Mouse (Mus musculus): ENCODE results near the gene Stox2. TPM values are rescaled to one million over a fixed set of nuclear protein-coding genes. Genes with fewer than 3 reads are reported as not detected.

Gene Stox2
- polyA plus RNA-seq, 1 experiment from 2014 or later: 11.7 TPM

GRCm38 (mm10) chr8:47268062-47268822, 177.9 kb downstream of the Stox2 start:
- no peak for TF ChIP-seq CTCF (IDR thresholded peaks at IDR 0.05; ENCODE audit: low read depth)
- no peak overlapping the region for H3K9ac ChIP-seq
- H3K27ac ChIP-seq (ENCODE audit: low read depth): no peak overlapping the region
- no peaks in the 10 kb centered on the region for H3K9me3 ChIP-seq (ENCODE audit: low read depth, low read length)
- H3K4me2 ChIP-seq: no peak overlapping the region
- ATAC-seq (ENCODE audit: insufficient read depth): no peak
- peak; percentile 21 for DNase-seq
- no peak overlapping the region for H3K4me3 ChIP-seq (ENCODE audit: low read depth, low read length)
- H3K27me3 ChIP-seq (ENCODE audit: insufficient read depth, low read length): no peaks in the 10 kb centered on the region
- no peaks in the 10 kb centered on the region for H3K4me1 ChIP-seq (ENCODE audit: insufficient read depth)
- WGBS: 73% methylated on average over 21 of the region's 21 CpGs
- H3K36me3 ChIP-seq (ENCODE audit: insufficient read depth): no peaks in the 10 kb centered on the region

DNA sequence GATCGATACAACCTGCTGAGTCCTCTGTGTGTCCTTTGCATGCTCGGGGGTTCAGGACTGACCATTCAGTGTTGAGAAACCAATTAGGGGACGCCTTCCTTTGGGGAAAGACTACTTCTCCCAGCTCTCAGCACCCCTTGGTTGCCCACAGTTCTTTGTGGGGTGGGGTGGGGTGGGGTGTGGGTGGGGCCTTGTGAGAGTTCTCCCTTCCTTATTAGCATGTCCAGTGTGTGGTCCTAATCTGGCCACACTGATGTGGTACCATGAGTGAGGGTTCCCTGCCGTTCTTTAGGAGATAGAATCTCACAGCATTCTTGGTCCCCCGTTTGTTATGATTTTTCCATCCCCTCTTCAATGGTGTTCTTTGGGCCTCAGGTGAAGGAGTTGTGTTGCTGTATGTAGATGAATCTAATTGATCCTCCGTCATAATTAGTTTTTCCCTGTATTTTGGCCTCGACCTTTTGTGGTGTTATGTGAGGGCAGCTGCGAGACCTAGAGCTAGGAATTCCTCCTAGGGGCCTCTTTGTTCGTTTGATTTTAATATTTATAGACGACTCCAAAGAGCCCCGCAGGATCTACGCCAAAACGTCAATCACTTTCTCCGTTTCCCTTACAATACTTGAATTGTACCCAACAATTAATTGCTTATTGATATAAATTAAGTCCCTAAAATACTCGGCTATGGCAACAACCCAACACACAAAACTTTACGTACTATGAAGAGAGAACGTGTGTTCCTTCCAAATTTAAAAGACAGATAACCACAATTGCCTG, 182.9 kb downstream of the Stox2 start:
- Histone ChIP-seq H3K27me3 (ENCODE audit: insufficient read depth, low read length) (no peaks in the 10 kb centered on the region), H3K4me1 (ENCODE audit: insufficient read depth) (no peaks in the 10 kb centered on the region), H3K36me3 (ENCODE audit: insufficient read depth) (no peaks in the 10 kb centered on the region), H3K9me3 (ENCODE audit: low read depth, low read length) (no peaks in the 10 kb centered on the region), H3K9ac (no peak overlapping the region), H3K27ac (ENCODE audit: low read depth) (no peak overlapping the region), H3K4me2 (no peak overlapping the region), H3K4me3 (ENCODE audit: low read depth, low read length) (no peak overlapping the region)
- no peak for ATAC-seq (ENCODE audit: insufficient read depth)
- no peak for DNase-seq
- TF ChIP-seq CTCF (IDR thresholded peaks at IDR 0.05; ENCODE audit: low read depth): no peak
- WGBS: 78% methylated on average over 17 of the region's 17 CpGs

DNA sequence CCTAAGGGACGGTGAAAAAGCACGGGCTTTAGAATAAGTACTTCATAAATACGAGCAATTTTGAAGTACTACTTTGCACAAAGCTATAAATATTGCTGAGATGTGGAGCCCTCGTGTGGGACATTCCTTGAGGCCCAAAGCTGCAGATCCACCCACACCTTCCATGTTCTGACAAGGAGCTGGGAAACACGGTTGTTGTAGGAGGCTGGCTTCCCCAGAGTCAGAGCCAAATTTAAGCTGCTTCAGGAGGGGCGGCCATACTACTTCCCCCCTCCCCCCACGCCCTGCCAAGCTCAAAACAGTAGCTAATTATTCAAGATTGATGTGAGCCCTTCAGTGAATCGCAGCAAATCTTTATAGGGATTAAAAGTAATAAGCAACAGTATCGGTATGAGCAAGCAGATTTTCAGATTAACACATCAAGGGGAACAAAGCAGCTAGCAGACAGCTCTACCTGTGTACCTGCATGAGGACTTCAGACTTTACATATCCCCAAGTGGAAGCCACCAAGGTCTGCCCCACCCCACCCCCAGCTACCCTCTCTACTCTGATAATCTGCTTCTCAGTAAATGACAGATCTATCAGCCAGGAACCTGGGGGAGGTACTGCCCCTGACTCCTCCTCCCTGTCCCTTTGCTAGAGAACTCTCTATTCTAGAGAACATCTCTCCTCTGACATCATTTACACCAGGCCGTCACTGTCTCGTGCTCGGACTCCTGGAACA, 185.2 kb downstream of the Stox2 start:
- ATAC-seq (ENCODE audit: insufficient read depth): peak; percentile 38
- no peak overlapping the region for H3K9ac ChIP-seq
- H3K4me3 ChIP-seq (ENCODE audit: low read depth, low read length): no peak overlapping the region
- DNase-seq: no peak
- H3K9me3 ChIP-seq (ENCODE audit: low read depth, low read length): no peaks in the 10 kb centered on the region
- 45% methylated on average over 12 of the region's 12 CpGs for WGBS
- H3K27me3 ChIP-seq (ENCODE audit: insufficient read depth, low read length): no peaks in the 10 kb centered on the region
- no peak for TF ChIP-seq CTCF (IDR thresholded peaks at IDR 0.05; ENCODE audit: low read depth)
- no peak overlapping the region for H3K4me2 ChIP-seq
- H3K36me3 ChIP-seq (ENCODE audit: insufficient read depth): no peaks in the 10 kb centered on the region
- no peaks in the 10 kb centered on the region for H3K4me1 ChIP-seq (ENCODE audit: insufficient read depth)
- no peak overlapping the region for H3K27ac ChIP-seq (ENCODE audit: low read depth)

DNA sequence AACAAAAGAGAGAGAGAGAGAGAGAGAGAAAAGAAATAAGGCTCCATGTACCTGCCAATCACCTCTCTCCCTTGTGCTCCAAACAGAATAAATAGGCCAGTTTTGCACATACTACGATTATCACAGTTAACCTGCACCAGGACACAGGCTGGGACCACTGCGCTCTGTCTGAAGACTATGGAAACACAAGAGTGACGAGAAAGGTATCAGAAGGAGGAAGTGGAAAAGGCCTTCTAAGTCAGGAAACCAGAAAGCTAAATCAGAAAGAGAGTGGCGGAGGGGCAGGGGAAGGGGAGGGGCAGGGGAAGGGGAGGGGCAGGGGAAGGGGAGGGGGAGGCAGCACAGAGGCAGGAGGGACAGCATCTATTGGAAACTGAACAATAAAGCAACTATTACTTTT, 195.3 kb downstream of the Stox2 start:
- ATAC-seq (ENCODE audit: insufficient read depth) (no peak), DNase-seq (no peak)
- Histone ChIP-seq H3K4me3 (ENCODE audit: low read depth, low read length) (no peak overlapping the region), H3K4me1 (ENCODE audit: insufficient read depth) (no peaks in the 10 kb centered on the region), H3K9me3 (ENCODE audit: low read depth, low read length) (no peaks in the 10 kb centered on the region), H3K27ac (ENCODE audit: low read depth) (no peak overlapping the region), H3K27me3 (ENCODE audit: insufficient read depth, low read length) (no peaks in the 10 kb centered on the region), H3K36me3 (ENCODE audit: insufficient read depth) (no peaks in the 10 kb centered on the region), H3K4me2 (no peak overlapping the region), H3K9ac (no peak overlapping the region)
- no peak for TF ChIP-seq CTCF (IDR thresholded peaks at IDR 0.05; ENCODE audit: low read depth)
- WGBS: 78% methylated on average over 3 of the region's 4 CpGs

DNA sequence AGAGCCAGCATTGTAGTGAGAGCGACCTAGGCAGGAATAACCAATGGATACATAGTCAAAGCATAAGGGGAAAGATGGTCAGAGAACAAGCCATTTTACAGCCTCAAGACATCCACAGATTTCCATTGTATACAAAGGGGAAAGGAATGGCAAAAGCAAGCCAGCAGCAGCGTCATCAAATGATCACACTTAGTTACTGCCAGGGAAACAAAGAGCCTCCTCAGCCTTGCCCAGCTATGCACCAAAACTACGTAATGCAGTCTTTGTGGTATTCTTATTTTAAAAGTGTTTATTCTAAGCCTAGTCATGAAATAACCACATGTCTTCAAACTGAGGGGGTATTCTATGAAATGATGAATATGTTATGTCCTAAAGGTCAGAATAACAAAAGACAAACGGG, 201.0 kb downstream of the Stox2 start:
- WGBS: 52% methylated on average over 4 of the region's 4 CpGs
- no peak for ATAC-seq (ENCODE audit: insufficient read depth)

DNA sequence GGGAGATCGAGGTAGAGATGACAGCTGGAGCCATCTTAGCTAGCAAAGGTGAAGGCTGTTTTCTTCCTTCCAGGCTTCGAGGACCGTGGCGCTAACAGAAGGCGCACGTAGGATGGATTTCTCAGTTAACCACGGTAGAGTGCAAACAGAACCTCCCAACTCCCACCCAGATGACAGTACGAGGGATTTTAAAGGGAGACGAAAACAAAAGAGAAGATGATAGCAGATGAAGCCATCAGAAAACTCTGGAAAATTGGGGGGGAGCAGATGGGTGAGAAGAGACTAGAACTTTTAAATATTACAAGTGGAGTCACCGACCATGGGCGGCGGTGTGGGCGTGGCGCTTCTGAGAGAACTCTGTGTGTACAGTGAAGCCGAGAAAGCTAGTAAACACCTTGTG, 202.0 kb downstream of the Stox2 start:
- Histone ChIP-seq H3K27ac (ENCODE audit: low read depth) (no peak overlapping the region), H3K4me2 (no peak overlapping the region), H3K4me1 (ENCODE audit: insufficient read depth) (peaks cover 20% of the 10 kb centered on the region), H3K27me3 (ENCODE audit: insufficient read depth, low read length) (no peaks in the 10 kb centered on the region), H3K9me3 (ENCODE audit: low read depth, low read length) (no peaks in the 10 kb centered on the region), H3K9ac (no peak overlapping the region), H3K4me3 (ENCODE audit: low read depth, low read length) (no peak overlapping the region), H3K36me3 (ENCODE audit: insufficient read depth) (no peaks in the 10 kb centered on the region)
- ATAC-seq (ENCODE audit: insufficient read depth) (no peak), DNase-seq (no peak)
- no peak for TF ChIP-seq CTCF (IDR thresholded peaks at IDR 0.05; ENCODE audit: low read depth)
- 89% methylated on average over 15 of the region's 15 CpGs for WGBS

More for the DNA sequence above, 201.0 kb downstream of the Stox2 start:
- H3K9me3 ChIP-seq (ENCODE audit: low read depth, low read length): no peaks in the 10 kb centered on the region
- no peak overlapping the region for H3K9ac ChIP-seq
- DNase-seq: peak; percentile 77
- H3K27ac ChIP-seq (ENCODE audit: low read depth): no peak overlapping the region
- H3K4me2 ChIP-seq: no peak overlapping the region
- H3K36me3 ChIP-seq (ENCODE audit: insufficient read depth): no peaks in the 10 kb centered on the region
- no peaks in the 10 kb centered on the region for H3K27me3 ChIP-seq (ENCODE audit: insufficient read depth, low read length)
- peaks cover 20% of the 10 kb centered on the region for H3K4me1 ChIP-seq (ENCODE audit: insufficient read depth)
- no peak overlapping the region for H3K4me3 ChIP-seq (ENCODE audit: low read depth, low read length)
- no peak for TF ChIP-seq CTCF (IDR thresholded peaks at IDR 0.05; ENCODE audit: low read depth)

DNA sequence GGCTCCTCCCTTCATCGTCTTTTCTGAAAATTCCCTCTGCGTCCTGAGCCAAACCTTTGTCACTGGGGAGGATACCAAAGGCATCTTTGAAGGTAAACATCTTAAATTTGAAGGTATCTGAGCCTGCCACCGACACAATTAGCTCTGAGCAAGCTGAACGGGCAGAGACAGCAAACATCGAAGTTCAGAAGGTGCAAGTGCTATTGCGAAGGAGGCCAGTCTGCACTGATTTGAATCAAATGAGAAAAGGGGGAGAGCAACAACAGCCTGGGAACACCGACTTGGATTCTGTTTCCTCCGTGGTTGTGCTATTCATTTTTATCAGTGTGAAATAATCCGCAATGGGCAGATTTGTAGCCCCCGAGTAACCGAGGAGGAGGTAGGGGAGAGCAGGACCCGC, 202.5 kb downstream of the Stox2 start:
- DNase-seq (no peak), ATAC-seq (ENCODE audit: insufficient read depth) (no peak)
- Histone ChIP-seq H3K9me3 (ENCODE audit: low read depth, low read length) (no peaks in the 10 kb centered on the region), H3K27ac (ENCODE audit: low read depth) (peak overlapping the region; percentile 58), H3K4me2 (peak overlapping the region; percentile 65), H3K27me3 (ENCODE audit: insufficient read depth, low read length) (no peaks in the 10 kb centered on the region), H3K9ac (no peak overlapping the region), H3K36me3 (ENCODE audit: insufficient read depth) (no peaks in the 10 kb centered on the region), H3K4me3 (ENCODE audit: low read depth, low read length) (0 out of 2 replicates have a peak overlapping the region, but pooled peaks have one; percentile 32), H3K4me1 (ENCODE audit: insufficient read depth) (peaks cover 20% of the 10 kb centered on the region)
- TF ChIP-seq CTCF (IDR thresholded peaks at IDR 0.05; ENCODE audit: low read depth): no peak
- WGBS: 57% methylated on average over 12 of the region's 12 CpGs
